Mouse (Mus musculus): ENCODE results near the gene Map2k2.
A peak's percentile ranks its signal among the peaks of the same experiment; 100 is the strongest.
"Not testable (repeated sequence)": the region's sequence is repeated elsewhere in the genome, so short reads cannot be mapped to it uniquely, and the experiment has no call there.

The Map2k2 gene

DNA sequence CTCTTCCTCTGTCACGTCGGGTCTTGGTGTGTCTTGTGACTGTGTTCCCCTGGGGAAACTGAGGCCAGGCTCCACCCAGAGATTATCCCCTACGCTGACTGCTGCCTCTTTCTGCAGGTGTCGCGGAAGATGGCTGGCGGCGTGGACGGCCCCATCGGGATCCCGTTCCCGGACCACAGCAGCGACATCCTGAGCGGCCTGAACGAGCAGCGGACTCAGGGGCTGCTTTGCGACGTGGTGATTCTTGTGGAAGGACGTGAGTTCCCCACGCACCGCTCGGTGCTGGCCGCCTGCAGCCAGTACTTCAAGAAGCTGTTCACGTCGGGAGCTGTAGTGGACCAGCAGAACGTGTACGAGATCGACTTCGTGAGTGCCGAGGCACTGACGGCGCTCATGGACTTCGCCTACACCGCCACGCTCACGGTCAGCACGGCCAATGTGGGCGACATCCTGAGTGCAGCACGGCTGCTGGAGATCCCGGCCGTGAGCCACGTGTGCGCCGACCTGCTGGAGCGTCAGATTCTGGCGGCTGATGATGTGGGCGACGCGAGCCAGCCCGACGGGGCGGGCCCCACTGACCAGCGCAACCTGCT is 38.2 kb downstream of the Map2k2 start:
- no peak for DNase-seq

DNA sequence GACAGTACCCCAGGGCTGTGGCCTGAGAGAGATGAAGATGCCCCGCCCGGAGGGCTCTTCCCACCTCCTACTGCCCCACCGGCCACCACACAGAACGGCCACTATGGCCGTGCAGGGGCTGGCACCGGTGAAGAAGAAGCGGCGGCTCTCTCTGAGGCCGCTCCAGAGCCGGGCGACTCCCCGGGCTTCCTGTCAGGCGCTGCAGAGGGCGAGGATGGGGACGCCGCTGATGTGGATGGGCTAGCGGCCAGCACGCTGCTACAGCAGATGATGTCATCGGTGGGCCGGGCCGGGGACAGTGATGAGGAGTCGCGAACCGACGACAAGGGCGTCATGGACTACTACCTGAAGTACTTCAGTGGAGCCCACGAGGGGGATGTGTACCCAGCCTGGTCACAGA is 39.0 kb downstream of the Map2k2 start:
- peak; percentile 62 for DNase-seq

DNA sequence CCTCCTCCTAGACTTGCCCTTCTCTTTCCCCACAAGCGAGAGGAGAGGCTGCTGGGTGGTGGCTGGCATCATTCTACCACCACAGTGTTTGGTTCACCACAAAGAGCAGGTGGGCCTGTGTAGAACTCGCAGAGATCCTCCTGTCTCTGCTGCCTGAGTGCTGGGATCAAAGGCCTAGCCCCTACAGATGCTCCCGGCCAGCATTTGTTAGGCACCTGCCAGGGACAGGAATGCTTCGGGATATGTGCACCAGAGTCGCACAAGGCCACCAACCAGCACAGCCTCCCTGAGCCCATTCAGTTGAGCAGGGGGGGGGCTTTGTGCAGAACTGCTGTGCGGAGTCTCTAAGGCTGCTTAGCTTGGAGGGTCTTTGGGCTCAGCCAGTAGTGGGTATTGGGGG is 39.6 kb downstream of the Map2k2 start:
- no peak for DNase-seq

DNA sequence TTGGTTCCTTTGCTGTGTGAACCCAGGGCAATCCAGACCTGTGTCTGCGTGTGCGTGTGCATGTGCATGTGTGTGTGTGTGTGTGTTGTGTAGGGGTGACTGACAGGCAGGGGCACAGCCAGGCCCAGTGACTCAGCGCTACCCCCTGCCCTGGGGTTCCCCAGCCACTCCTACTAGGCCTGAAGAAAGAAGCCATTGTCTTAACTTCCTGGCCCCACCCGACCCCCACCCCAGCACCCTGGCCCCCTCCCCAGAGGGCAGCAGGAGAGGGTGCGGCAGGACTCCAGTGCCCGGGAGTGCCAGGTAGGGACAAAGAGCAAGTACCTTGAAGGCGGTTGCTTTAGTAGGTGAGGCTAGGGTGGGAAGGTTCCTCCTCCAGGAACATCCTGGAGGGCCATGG is 40.1 kb downstream of the Map2k2 start:
- DNase-seq: no peak

DNA sequence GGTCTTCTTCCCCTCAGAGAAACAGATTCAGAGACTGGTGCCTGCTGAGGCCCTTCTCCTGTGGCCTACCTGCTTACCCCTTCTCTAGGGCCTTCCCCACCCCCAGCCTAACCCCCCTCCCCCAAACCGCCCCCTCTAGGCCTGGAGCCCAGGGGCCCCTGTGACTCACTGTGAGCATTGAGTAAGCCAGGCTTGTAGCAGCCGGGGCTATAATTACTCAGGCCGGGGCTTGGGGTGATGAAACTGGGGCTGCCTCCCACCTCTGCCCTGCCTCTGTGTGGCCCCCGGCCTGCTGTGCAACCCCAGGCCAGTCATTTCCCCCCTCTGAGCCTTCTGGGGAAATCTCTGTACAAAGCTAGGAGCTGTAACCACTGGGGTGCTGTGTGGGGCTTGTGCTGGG is 40.6 kb downstream of the Map2k2 start:
- no peak for DNase-seq

DNA sequence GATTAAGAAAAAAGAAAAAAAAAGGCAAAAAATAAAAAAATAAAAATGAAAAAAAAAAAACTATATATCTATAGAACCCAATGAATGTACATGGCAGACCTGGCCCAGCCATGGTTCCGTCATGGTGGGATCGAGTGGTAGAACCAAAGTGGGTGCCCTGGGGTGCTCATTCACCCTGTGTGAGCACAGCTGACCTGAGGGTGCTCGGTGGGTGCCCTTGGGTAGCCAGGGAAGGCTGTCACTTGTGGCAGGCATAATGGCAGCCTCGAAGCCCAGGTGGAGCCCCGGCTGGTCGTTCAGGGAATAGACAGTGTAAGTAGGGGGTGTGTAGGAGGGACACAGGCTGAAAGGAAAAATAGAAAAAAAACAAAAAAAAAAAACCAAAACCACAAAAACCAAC is 45.5 kb downstream of the Map2k2 start:
- no peak for DNase-seq

DNA sequence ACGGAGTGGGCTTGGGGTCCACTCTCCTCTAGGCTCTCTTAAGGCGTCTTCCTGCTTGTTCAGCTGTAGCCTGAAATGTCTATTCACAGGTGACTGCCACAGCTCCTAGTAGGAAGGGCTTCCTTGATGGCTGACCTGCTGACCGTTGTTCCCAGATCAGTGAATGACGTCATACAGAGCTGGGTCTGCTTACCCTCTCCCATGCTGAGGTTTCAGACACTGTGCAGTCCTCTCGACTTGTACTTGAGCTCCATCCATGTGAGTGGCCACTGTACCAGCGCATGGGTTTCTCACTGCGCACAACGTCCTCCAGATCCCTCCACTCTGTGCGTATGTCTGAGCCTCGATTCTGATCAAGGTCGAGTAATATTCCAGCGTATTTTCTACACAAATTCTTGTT is 46.9 kb downstream of the Map2k2 start:
- DNase-seq: no peak

DNA sequence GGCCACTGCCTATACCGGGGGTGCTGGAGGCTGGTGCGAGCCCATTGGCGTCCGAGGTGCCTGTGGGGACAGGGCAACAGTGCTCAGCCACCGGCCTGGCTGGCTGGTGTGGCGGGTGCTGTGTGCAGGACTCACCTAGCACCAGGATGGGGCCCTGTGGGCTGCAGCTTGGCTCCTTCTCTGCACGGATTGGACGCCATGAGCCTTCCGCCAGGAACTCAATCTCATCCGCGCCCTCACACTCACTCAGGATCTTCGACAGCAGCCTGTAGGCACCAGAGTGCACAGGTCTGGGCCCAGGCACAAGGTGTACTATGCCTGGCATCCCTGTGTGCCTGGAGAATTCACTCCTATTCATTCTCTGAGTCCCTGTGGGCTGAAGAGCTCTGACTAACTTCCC is 48.6 kb downstream of the Map2k2 start:
- no peak for DNase-seq

DNA sequence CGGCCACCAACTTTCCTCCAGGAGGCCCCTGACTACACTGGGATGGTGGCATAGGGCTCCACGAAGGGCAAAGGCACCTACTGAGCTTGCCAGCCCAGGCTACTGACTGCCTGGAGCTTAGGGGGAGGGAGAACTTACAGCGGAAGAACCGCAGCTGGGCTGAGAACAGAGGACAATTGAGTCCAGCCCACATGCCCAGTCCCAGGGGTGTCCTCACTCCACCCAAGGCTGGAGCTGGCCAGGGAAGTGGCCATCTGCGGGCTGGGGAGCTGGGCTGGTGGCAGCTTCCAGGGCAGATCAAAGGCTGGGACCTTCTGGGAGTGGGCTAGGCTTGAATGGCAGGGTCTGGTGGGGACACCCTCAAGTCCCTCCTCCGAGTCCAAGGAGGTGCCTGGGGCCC is 49.0 kb downstream of the Map2k2 start:
- DNase-seq: no peak

DNA sequence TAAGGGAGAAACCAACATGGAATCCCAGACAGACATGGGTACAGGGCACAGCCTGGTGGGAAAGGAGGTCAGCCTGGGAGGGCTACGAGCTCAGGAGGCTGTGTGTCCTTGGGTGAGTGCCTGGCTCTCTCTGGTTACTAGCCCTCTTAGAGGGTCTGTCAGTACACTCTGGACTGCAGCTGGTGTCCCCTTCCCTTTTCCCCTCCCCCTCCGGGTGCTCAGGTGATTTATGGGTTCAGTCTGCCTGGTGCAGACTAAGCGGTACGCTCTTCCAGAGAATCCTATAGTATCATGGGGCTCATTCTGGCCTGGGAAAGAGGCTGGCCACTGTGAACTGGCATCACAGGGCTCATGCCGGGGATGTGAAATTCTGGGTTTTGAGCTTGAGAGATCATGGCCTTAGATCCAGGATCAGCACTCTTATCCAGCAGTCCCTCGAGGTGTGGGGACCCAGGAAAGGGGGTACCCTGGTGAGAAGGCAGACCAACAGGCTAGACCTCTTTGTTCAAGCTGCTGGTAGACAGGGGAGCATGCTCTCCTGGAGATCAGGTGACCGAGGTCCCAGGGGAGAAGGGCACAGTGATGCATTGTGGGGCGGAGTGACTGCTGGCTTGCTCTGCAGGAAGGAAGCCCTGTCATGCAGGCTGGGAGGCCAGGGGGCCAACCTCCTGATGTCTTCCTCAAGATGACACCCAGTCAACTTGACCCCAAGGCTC is 56.0 kb downstream of the Map2k2 start:
- DNase-seq: peak; percentile 72

DNA sequence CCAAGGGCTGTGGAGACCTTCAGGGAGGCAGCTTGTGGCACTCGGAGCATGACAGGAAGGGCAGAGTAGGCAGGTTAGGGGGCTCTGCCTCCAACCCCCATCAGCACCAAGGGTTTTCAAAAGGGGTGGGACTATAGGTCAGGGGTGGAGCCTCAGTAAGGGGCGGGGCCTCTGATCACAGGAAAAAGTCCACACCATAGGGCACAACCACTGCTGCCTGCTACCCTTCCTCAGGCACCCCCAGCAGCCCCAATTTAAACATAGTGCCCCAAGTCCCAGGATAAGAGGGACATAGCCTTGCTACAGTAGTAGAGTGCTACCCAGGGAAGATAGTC is 56.6 kb downstream of the Map2k2 start:
- DNase-seq: no peak

DNA sequence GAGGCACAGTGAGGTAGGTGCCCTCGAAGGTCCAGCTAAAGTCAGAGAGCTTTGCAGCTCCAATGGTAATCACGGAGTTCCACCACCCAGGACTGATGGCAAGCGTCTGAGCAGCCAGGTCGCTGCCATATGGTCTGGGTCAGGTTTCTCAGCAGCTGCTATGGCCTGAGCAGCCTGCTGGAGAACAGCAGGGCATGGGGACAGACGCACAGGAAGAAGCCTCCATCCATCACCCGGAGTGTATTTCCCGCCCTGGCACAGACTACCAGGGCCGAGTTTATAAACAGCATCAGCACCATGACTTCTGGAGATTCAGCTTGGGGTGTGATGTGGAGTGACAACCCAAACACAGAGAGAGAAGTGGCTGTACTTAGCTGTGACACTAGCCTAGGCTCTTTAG is 59.4 kb downstream of the Map2k2 start:
- DNase-seq: peak; percentile 22

DNA sequence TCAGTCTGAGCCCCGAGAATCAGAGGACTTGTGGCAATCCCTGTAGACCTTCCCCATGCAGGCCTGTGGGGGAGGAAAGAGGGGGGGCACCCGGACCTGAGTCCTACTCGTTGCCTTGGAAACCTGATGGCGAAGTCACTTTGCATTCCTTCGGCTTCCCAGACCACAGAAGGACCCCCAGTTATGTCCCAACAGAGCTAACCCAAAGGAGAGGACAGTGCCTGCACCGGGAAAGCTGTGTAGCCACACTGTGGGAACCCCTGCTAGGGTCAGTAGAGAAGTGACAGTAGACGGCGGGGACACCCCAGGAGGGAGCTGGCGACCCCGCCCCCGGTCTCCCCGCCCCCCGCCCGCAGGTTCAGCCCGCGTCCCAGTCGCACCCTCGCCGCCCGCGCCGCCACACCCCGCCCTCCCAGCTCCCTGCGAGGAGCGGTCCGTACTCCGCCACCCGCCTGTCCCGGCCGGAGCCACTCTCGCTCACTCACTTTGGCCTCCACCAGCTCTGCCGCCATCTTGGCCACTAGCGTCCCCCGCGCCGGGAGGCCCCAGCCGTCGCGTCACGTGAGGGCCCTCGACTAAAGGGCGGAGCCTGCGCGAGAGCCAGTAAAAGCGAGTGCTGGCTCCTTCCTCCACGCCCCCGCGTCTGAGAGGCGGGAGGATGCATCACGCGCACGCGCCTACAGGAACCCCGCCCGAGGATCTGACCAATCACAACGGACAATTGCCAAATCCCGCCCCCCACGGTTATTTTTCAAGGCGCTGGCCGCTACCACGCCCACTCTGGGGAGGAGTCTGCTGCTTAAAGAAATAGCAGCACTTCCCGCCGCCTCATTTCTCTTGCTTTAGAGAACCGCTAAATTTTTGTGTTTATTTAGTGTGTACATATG is 61.7 kb downstream of the Map2k2 start, which contains the start of gene Pias4:
TSS of gene Pias4 (minus strand) at position 724 of the 887 bp plus-strand sequence.
- peak; percentile 100 for DNase-seq

DNA sequence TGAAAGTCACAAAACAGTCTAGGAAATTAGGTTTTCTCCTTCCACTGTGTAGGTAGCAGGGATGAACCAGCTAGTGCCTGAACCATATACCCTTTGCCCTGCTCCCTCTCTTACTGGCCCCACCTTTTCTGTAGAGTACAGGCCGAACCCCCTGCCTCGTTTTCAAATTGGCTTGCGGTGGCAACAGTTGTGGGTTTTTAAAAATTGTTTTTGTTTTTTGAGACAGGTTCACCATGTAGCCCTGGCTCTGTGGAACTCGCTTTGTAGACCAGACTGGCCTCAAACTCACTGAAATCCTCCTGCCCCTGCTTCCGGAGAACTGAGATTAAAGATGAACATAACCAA is 62.3 kb downstream of the Map2k2 start:
- no peak for DNase-seq

DNA sequence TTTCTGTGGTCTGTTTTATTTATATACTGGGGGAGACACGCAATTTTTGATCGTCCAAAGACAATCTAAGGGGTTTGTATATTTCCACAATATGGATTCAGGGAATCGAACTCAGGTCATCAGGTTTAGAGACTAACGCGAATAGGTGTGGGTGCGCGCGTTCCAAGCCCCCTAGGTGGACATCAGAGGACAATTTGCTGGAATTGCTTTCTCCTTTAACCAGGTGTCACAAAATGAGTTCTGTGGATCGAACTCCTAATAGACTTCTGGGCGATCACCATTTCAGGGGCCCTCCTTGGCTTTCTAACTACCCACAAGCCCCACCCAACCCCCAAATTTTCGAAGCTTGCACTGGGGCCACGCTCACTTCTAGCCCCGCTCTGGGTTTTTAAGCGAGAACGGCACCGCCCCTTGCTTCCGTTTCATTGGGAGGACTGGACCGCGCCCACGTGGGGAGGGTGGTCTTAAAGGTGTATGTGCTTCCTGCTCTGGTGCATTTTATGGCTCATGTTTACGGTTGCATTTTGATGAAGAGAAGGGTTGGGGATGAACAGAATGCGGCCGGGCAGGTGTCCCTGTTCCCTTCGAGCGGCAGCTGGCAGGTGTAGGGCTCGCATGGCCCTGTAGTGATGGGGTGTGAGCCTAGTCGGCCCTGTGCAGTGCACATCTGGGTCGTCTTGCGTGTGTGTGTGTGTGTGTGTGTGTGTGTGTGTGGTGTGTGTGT is 63.0 kb downstream of the Map2k2 start:
- peak; percentile 92 for DNase-seq

DNA sequence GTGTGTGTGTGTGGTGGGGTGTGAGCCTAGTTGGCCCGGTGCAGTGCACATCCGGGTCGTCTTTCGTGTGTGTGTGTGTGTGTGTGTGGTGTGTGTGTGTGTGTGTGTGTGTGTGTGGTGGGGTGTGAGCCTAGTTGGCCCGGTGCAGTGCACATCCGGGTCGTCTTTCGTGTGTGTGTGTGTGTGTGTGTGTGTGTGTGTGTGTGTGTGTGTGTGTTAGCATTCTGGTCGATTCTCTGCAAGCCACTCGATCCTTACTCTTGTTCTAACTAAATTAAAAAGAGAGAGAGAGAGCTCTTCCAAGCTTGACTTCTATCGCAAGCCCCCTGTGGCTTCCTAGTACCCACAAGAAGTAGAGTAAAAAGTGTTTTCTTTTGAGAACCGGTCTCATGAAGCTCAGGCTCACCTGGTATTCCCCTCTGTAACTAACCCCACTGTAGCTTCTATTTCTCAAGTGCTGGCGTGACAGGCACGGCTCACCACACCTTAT is 63.7 kb downstream of the Map2k2 start:
- peak; percentile 55 for DNase-seq

DNA sequence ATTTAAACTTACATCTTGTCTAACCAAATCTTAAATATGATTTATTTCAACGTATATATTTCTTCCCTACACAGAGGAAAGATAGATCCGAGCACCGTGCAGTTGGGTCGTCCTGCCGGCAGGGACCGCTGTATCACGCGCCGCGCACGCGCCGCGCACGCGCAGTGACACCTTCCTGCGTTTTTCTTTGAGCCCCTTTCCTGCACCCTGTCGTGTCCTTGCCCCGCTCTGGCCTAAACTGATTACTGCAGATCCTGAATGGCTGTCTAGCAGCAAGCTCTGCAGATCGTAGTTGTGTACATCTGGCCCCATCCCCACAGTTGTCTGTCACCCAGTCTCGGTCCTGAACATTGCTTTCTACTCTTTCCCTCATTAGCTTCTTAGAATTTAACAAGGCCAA is 67.4 kb downstream of the Map2k2 start:
- peak; percentile 90 for DNase-seq

DNA sequence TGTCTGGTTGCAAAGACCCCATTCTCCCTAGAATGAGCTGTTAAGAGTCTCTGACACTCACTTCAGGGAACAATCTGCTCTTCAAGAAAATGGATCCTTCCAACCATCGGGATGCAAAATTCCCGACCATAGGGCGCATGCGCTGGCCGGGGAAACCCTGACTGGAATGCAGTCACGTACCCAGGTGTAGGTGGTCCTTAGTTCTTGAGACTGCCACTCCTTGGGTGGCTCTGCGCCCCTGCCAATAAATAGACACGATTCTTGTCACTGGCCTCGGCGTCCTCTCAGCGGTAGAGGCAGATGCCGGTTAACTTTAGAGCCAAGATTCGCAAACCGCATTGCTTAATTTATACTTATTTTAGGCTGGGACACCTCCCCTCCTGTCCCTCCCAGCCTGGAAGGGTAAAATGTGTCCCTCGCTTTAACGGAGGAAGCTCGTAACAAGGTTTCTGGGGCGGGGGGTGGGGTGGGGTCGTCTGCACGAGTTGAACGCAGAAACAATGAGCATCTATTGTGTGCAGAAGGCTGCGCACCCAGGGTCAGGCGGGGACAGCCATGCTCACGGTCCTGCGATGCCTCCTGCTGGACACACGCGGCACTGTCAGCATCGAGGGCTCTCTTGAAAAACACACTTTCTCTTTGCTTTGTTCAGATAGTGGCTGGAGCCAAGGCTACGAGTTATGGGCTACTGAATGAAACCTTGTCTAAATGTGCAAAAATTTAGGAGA is 69.1 kb downstream of the Map2k2 start:
- DNase-seq: peak; percentile 93

DNA sequence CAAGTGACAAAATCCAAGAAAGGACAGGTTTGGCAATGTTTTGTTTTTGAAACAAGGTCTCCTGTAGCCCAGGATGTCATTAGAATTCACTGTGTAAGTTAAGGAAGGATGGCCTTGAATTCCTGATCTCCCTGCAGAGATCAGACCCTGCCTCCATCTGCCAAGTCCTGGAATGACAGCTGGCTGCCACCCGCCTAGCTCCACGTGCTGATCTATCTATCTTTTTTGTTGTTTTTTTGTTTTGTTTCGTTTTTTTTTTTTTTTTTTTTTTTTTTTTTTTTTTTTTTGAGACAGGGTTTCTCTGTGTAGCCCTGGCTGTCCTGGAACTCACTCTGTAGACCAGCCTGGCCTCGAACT is 69.6 kb downstream of the Map2k2 start:
- not testable (repeated sequence) for DNase-seq

DNA sequence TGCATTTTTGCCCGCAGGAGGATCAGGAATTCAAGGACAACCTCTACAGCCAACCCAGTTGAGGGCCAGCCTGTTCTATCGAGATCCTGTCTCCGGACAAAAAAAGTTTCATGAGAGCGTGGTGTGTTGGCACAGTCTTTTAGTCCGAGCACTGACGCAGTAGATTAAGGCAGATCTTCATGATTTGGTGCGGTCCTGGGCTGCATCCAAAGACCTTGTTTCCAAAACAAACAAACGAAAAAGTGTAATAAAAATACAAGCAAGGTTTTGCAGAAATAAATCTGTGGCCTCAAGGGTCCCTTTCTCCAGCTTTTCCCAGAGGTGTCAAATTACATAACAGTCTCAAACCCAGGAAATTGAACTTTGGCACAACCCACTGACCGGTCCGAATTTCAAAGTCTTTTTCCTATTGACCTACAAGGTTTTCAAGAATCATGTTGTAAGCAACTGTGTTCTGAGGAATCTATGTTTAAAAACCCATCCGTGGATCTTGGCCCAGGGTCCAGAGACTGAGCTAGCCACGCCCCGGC is 70.3 kb downstream of the Map2k2 start:
- DNase-seq: peak; percentile 78

DNA sequence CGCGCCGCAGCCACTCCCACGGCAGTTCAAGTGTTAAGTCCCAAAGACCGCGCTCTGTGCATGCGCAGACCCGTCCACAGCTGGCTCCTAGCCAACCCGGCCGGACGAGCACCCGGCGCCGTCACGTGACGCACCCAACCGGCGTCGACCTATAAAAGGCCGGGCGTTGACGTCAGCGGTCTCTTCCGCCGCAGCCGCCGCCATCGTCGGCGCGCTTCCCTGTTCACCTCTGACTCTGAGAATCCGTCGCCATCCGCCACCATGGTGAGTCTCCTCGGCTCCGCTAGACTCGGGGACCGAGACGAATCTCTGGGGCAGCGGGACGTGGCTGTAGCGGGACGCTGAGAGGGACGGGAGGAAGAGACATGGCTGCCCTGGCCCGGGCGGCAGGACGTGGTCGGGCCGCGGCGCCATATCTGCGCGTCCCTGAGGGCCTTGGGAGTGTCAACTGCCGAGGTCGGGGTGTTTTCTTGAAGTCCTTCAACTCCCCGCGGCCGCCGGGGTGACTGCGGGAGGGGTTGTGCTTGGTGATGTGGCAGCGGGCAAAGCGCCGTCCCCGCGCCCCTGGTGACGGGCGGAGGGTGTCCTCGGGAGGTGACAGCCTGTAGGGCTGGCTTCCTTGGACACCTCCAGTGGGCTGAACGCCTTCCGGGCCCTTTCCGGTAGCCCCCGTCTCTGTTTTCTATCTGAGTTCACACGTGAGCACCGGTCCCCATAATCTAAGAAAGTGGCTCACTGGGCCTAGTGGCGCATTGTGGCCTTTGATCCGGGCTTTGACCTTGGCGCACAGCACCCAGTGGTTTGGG is 71.0 kb downstream of the Map2k2 start, which contains the start of gene Eef2:
TSS of gene Eef2 (plus strand) at position 166 of the 806 bp plus-strand sequence.
- peak; percentile 100 for DNase-seq
